Mouse (Mus musculus) granulocyte monocyte progenitor cell, adult 5-6 weeks (primary cell): ENCODE data around the gene Ptpn12. TPM values are rescaled to one million over a fixed set of nuclear protein-coding genes. Genes with fewer than 3 reads are reported as not detected.

Source experiments
- ATAC-seq: replicated peaks from 2 replicates; pipeline ENCODE4 v1.8.0; 2016; ENCODE audit warnings: mild to moderate bottlenecking, moderate TSS enrichment, inconsistent platforms; ENCODE audit not compliant: poor library complexity, severe bottlenecking
- total RNA-seq, 2 experiments: library from RNA; stranded (forward) in 1 of 2; stranded (reverse) in 1 of 2; fragments of 200-712, 200-1000 nt in 1 of 2; fragments of >200 nt in 1 of 2; fragmentation: Nextera tagmentation in 1 of 2; gene quantifications; 2 replicates each; pipeline ENCODE4 v1.2.3; 2014 to 2017

Ptpn12 gene
- total RNA-seq (2014; fragmentation: Nextera tagmentation), result 34.1 and 54.1 TPM in 2 replicates
- 21.7 and 27.4 TPM in 2 replicates for total RNA-seq (2017)

- ATAC-seq, result peak; percentile 82
Observed at GRCm38 (mm10) chr5:21055820-21056531, at the start of gene Ptpn12. Gene Ptpn12, minus strand, starts transcription at chr5:21055911.

- no peak for ATAC-seq
Observed at GRCm38 (mm10) chr5:21091179-21091578, 35.5 kb upstream of the Ptpn12 start.

- no peak for ATAC-seq
Observed at GRCm38 (mm10) chr5:21057217-21057616, 1.5 kb upstream of the Ptpn12 start.

- ATAC-seq, result no peak
Observed at GRCm38 (mm10) chr5:21056595-21056994, 884 bp upstream of the Ptpn12 start.

GRCm38 (mm10) chr5:21055071-21055819, 466 bp downstream of the Ptpn12 start:
- ATAC-seq, result 0 out of 2 replicates have a peak, but pooled peaks have one; percentile 6

- ATAC-seq, result peak; percentile 21
Observed at GRCm38 (mm10) chr5:21054472-21055070, 1.1 kb downstream of the Ptpn12 start.

- ATAC-seq, result no peak
Observed at GRCm38 (mm10) chr5:21053571-21054307, 2.0 kb downstream of the Ptpn12 start.

GRCm38 (mm10) chr5:21052521-21052920, 3.2 kb downstream of the Ptpn12 start:
- no peak for ATAC-seq

GRCm38 (mm10) chr5:21050770-21051122, 5.0 kb downstream of the Ptpn12 start:
- no peak for ATAC-seq

GRCm38 (mm10) chr5:21050061-21050769, 5.5 kb downstream of the Ptpn12 start:
- ATAC-seq, result peak; percentile 8; the same call in 1 of the 2 replicates

GRCm38 (mm10) chr5:21049006-21049405, 6.7 kb downstream of the Ptpn12 start:
- no peak for ATAC-seq

GRCm38 (mm10) chr5:21047114-21047513, 8.6 kb downstream of the Ptpn12 start:
- ATAC-seq, result no peak

- ATAC-seq, result no peak; the same call in 1 of the 2 replicates
Observed at GRCm38 (mm10) chr5:21046150-21047048, 9.3 kb downstream of the Ptpn12 start.

- peak; percentile 74 for ATAC-seq
Observed at GRCm38 (mm10) chr5:21045462-21045861, 10.2 kb downstream of the Ptpn12 start.

- ATAC-seq, result no peak
Observed at GRCm38 (mm10) chr5:21038100-21038499, 17.6 kb downstream of the Ptpn12 start.

- ATAC-seq, result peak; percentile 97
Observed at GRCm38 (mm10) chr5:21035689-21036480, 19.8 kb downstream of the Ptpn12 start.

GRCm38 (mm10) chr5:21034388-21034966, 21.2 kb downstream of the Ptpn12 start:
- no peak for ATAC-seq
